Mouse (Mus musculus): ENCODE measurements around the gene Atp6v1g2. TPM values are rescaled to one million over a fixed set of nuclear protein-coding genes. Genes with fewer than 3 reads are reported as not detected.

Gene Atp6v1g2
- polyA plus RNA-seq, 1 experiment from 2014 or later, result 26.2 TPM

- ATAC-seq (ENCODE audit: low FRiP score, low read depth), result no peak
- no peaks in the 10 kb centered on the region for H3K4me1 ChIP-seq
- H3K9me3 ChIP-seq, result no peaks in the 10 kb centered on the region
- no peak overlapping the region for H3K4me2 ChIP-seq (replicated peaks)
- H3K36me3 ChIP-seq, result no peaks in the 10 kb centered on the region
- H3K27me3 ChIP-seq (replicated peaks), result no peaks in the 10 kb centered on the region; the same call in 1 of the 2 replicates
- 76% methylated on average over 12 of the region's 12 CpGs for WGBS
- no peak overlapping the region for H3K9ac ChIP-seq
- H3K4me3 ChIP-seq, result no peak overlapping the region
- no peak overlapping the region for H3K27ac ChIP-seq
Observed at GRCm38 (mm10) chr17:35209785-35210535, 23.5 kb upstream of the Atp6v1g2 start.

GRCm38 (mm10) chr17:35210593-35210992 lies 22.9 kb upstream of the Atp6v1g2 start:
- H3K4me2 ChIP-seq (replicated peaks), result no peak overlapping the region
- no peaks in the 10 kb centered on the region for H3K9me3 ChIP-seq
- ATAC-seq (ENCODE audit: low FRiP score, low read depth), result no peak
- H3K36me3 ChIP-seq, result no peaks in the 10 kb centered on the region
- no peak overlapping the region for H3K27ac ChIP-seq
- no peak overlapping the region for H3K9ac ChIP-seq
- no peak overlapping the region for H3K4me3 ChIP-seq
- H3K27me3 ChIP-seq (replicated peaks), result no peaks in the 10 kb centered on the region
- H3K4me1 ChIP-seq, result no peaks in the 10 kb centered on the region
- 82% methylated on average over 3 of the region's 3 CpGs for WGBS

- ATAC-seq (ENCODE audit: low FRiP score, low read depth), result no peak
- Histone ChIP-seq H3K9me3 (no peaks in the 10 kb centered on the region), H3K4me2 (replicated peaks) (no peak overlapping the region), H3K27ac (no peak overlapping the region), H3K36me3 (no peaks in the 10 kb centered on the region), H3K4me3 (no peak overlapping the region), H3K4me1 (no peaks in the 10 kb centered on the region), H3K27me3 (replicated peaks) (no peaks in the 10 kb centered on the region), H3K9ac (no peak overlapping the region)
- WGBS, result 94% methylated on average over 5 of the region's 5 CpGs
Observed at GRCm38 (mm10) chr17:35213071-35213470, 20.4 kb upstream of the Atp6v1g2 start.

- H3K9me3 ChIP-seq, result no peaks in the 10 kb centered on the region
- no peak overlapping the region for H3K9ac ChIP-seq
- ATAC-seq (ENCODE audit: low FRiP score, low read depth), result no peak
- no peak overlapping the region for H3K4me3 ChIP-seq
- WGBS, result 85% methylated on average over 18 of the region's 18 CpGs
- H3K36me3 ChIP-seq, result peaks cover 21% of the 10 kb centered on the region
- H3K4me2 ChIP-seq (replicated peaks), result no peak overlapping the region
- no peak overlapping the region for H3K27ac ChIP-seq
- H3K27me3 ChIP-seq (replicated peaks), result no peaks in the 10 kb centered on the region
- H3K4me1 ChIP-seq, result no peaks in the 10 kb centered on the region; the same call in 1 of the 2 replicates
Observed at GRCm38 (mm10) chr17:35218516-35219193, 14.8 kb upstream of the Atp6v1g2 start.

- H3K27me3 ChIP-seq (replicated peaks), result no peaks in the 10 kb centered on the region
- H3K4me1 ChIP-seq, result no peaks in the 10 kb centered on the region; the same call in 1 of the 2 replicates
- WGBS, result 87% methylated on average over 6 of the region's 6 CpGs
- no peak overlapping the region for H3K4me2 ChIP-seq (replicated peaks)
- H3K9ac ChIP-seq, result no peak overlapping the region
- no peak for ATAC-seq (ENCODE audit: low FRiP score, low read depth)
- no peaks in the 10 kb centered on the region for H3K9me3 ChIP-seq
- 0 out of 2 replicates have a peak overlapping the region, but pooled peaks have one; percentile 4 for H3K27ac ChIP-seq
- H3K36me3 ChIP-seq, result peaks cover 21% of the 10 kb centered on the region
- no peak overlapping the region for H3K4me3 ChIP-seq
Observed at GRCm38 (mm10) chr17:35219601-35220041, 13.8 kb upstream of the Atp6v1g2 start.

GRCm38 (mm10) chr17:35220156-35220952 lies 13.1 kb upstream of the Atp6v1g2 start, which contains the start of gene Gm16181:
TSS of gene Gm16181 (plus strand) at chr17:35220834.
- H3K4me3 ChIP-seq, result no peak within 1 kb of the TSS
- WGBS, result 85% methylated on average over 28 of the region's 28 CpGs

GRCm38 (mm10) chr17:35222299-35222698 lies 11.2 kb upstream of the Atp6v1g2 start:
- H3K27ac ChIP-seq, result no peak overlapping the region
- no peak for ATAC-seq (ENCODE audit: low FRiP score, low read depth)
- H3K9me3 ChIP-seq, result no peaks in the 10 kb centered on the region
- no peaks in the 10 kb centered on the region for H3K27me3 ChIP-seq (replicated peaks)
- H3K4me3 ChIP-seq, result no peak overlapping the region
- 77% methylated on average over 6 of the region's 6 CpGs for WGBS
- peaks cover 37% of the 10 kb centered on the region for H3K36me3 ChIP-seq
- no peaks in the 10 kb centered on the region; the same call in 1 of the 2 replicates for H3K4me1 ChIP-seq
- H3K9ac ChIP-seq, result 0 out of 2 replicates have a peak overlapping the region, but pooled peaks have one; percentile 3
- no peak overlapping the region for H3K4me2 ChIP-seq (replicated peaks)

More at GRCm38 (mm10) chr17:35220156-35220952, 13.1 kb upstream of the Atp6v1g2 start, which contains the start of gene Gm16181:
- Histone ChIP-seq H3K4me1 (no peaks in the 10 kb centered on the region; the same call in 1 of the 2 replicates), H3K9ac (no peak within 1 kb of the TSS), H3K36me3 (peaks cover 27% of the 10 kb centered on the region), H3K9me3 (no peaks in the 10 kb centered on the region), H3K27ac (0 out of 2 replicates have a peak within 1 kb of the TSS, but pooled peaks have one; percentile 12), H3K27me3 (replicated peaks) (no peaks in the 10 kb centered on the region), H3K4me2 (replicated peaks) (no peak within 1 kb of the TSS)
- ATAC-seq (ENCODE audit: low FRiP score, low read depth), result no peak

DNA sequence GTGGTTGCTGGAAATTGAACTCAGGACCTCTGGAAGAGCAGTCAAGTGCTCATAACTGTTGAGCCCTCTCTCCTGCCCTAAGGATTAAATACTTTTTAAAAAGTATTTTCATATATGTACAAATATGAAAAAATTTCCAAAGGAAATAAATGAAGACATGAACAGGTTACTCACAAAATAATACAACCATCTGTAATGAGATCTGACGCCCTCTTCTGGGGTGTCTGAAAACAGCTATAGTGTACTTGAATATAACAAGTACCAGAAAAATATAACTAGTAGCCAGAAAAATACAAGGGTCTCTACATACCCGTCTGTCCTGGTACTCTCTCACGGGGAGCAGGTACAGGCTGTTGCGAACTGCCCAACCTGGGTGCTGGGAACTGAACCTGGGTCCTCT lies 8.8 kb upstream of the Atp6v1g2 start:
- 95% methylated on average over 4 of the region's 4 CpGs for WGBS
- H3K27ac ChIP-seq, result no peak overlapping the region
- no peak overlapping the region for H3K9ac ChIP-seq
- no peaks in the 10 kb centered on the region for H3K9me3 ChIP-seq
- no peak overlapping the region for H3K4me2 ChIP-seq (replicated peaks)
- ATAC-seq (ENCODE audit: low FRiP score, low read depth), result no peak
- H3K36me3 ChIP-seq, result peaks cover 56% of the 10 kb centered on the region
- no peaks in the 10 kb centered on the region for H3K27me3 ChIP-seq (replicated peaks)
- H3K4me1 ChIP-seq, result no peaks in the 10 kb centered on the region; the same call in 1 of the 2 replicates
- no peak overlapping the region for H3K4me3 ChIP-seq

DNA sequence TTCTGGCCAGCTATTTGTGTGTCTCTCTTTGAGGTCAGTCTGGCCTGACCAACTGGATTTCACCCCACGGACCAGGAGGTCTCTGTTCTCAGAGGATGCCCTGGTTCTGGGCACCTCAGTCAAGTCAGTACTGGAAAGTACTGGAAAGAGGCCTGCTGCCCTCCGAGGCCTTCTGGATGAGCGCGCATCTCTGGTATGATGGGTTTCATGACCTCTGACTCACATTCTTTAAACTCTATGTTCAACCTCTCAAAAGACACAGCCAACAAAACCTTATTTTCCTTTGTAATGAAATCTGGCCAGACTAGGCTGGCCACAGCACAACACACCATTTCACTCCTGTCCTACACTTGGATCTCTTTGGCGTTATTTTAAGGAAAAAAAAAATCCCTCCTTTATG lies 8.0 kb upstream of the Atp6v1g2 start:
- ATAC-seq (ENCODE audit: low FRiP score, low read depth), result no peak
- Histone ChIP-seq H3K4me3 (no peak overlapping the region), H3K27me3 (replicated peaks) (no peaks in the 10 kb centered on the region), H3K36me3 (peaks cover 54% of the 10 kb centered on the region), H3K9ac (no peak overlapping the region), H3K27ac (no peak overlapping the region), H3K4me1 (no peaks in the 10 kb centered on the region; the same call in 1 of the 2 replicates), H3K4me2 (replicated peaks) (no peak overlapping the region), H3K9me3 (no peaks in the 10 kb centered on the region)
- WGBS, result 95% methylated on average over 5 of the region's 5 CpGs

DNA sequence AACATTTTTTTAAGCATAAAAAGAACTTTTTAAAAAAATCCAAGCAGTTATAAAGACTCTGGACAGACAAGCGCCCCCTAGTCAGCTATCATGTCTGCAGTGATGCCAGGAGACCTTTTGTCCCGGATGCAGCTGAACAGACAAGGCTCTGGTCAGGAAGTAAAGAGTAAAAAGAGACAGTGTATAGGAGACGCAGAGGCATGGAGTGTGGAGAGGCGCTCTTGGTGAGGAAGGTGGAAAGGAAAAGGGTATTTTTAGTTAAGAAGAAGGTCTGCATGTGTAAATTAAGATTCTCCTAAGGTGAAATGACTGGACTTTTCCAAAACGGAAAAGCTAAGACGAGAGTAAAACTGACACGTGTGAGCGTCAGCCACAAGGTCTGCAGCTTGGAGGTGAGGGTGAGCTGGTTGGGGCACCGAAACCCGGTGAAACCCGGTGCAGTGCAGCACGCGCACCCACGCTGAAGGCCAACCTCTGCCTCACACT lies 6.9 kb upstream of the Atp6v1g2 start:
- Histone ChIP-seq H3K4me3 (no peak overlapping the region), H3K9me3 (no peaks in the 10 kb centered on the region), H3K4me2 (replicated peaks) (no peak overlapping the region), H3K27me3 (replicated peaks) (no peaks in the 10 kb centered on the region), H3K36me3 (peaks cover 54% of the 10 kb centered on the region), H3K4me1 (no peaks in the 10 kb centered on the region), H3K27ac (no peak overlapping the region), H3K9ac (no peak overlapping the region)
- WGBS, result 89% methylated on average over 14 of the region's 14 CpGs
- no peak for ATAC-seq (ENCODE audit: low FRiP score, low read depth)

DNA sequence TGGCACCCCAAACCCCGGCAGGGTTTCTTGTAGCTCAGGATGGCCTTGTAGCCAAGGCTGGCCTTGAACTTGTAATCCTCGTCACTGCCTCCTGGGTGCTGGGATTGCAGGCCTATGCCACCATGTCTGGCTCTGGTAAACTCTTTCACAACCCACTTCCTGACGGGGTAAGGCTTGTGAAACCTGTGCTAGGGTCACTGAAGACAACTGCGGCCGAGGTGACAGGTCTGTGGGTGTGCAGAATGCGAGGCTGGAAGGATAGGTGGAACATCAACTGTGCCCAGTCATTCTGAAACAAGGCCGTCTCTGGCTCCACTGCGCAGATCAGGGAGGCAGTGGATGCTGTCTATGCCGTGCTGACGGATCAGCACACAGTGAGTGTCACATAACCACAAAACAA lies 2.4 kb upstream of the Atp6v1g2 start:
- no peak for ATAC-seq (ENCODE audit: low FRiP score, low read depth)
- no peaks in the 10 kb centered on the region for H3K9me3 ChIP-seq
- H3K27me3 ChIP-seq (replicated peaks), result no peaks in the 10 kb centered on the region
- peaks cover 20% of the 10 kb centered on the region; the same call in 1 of the 2 replicates for H3K4me1 ChIP-seq
- H3K4me3 ChIP-seq, result no peak overlapping the region
- no peak overlapping the region for H3K27ac ChIP-seq
- H3K4me2 ChIP-seq (replicated peaks), result no peak overlapping the region
- WGBS, result 95% methylated on average over 10 of the region's 10 CpGs
- peaks cover 41% of the 10 kb centered on the region for H3K36me3 ChIP-seq
- H3K9ac ChIP-seq, result no peak overlapping the region
